Mouse (Mus musculus) liver, postnatal 0 days (tissue): ENCODE results near the gene Rab29. TPM values are rescaled to one million over a fixed set of nuclear protein-coding genes. Genes with fewer than 3 reads are reported as not detected.
"Not testable (repeated sequence)": the region's sequence is repeated elsewhere in the genome, so short reads cannot be mapped to it uniquely, and the experiment has no call there.

ENCODE experiments used
- ATAC-seq: fragments of 200-750 bp; cut with Nextera tagmentation; 2 replicates; pipeline ENCODE4 v1.8.0; 2017; ENCODE audit warnings: mild to moderate bottlenecking, moderate library complexity
- DNase-seq: peaks from one replicate; pipeline ENCODE4 v3.0.0-alpha.2; 2016
- H3K27ac ChIP-seq: fragments of 300-500 bp; sonication (generic); 2 replicates; pipeline ENCODE4 v1.5.1; 2014; ENCODE audit warnings: antibody characterized with exemption, moderate library complexity, mild to moderate bottlenecking, low read depth
- H3K27me3 ChIP-seq: fragments of 300-500 bp; sonication (generic); 2 replicates; pipeline ENCODE4 v1.6.1; 2014; ENCODE audit warnings: low read length, control low read depth, mixed read lengths; ENCODE audit not compliant: insufficient read depth
- H3K36me3 ChIP-seq: fragments of 300-500 bp; sonication (generic); replicated peaks from 2 replicates; pipeline ENCODE4 v1.6.1; 2014; ENCODE audit warnings: mild to moderate bottlenecking, control low read depth, low read length, moderate library complexity, mixed read lengths; ENCODE audit not compliant: insufficient read depth
- H3K4me1 ChIP-seq: fragments of 300-500 bp; sonication (generic); 2 replicates; pipeline ENCODE4 v1.6.1; 2014; ENCODE audit warnings: antibody characterized with exemption, mild to moderate bottlenecking, control low read depth; ENCODE audit not compliant: insufficient read depth
- H3K4me2 ChIP-seq: fragments of 300-500 bp; sonication (generic); 2 replicates; pipeline ENCODE4 v1.6.1; 2014; ENCODE audit warnings: low read depth, mild to moderate bottlenecking, low read length, moderate library complexity, mixed read lengths
- H3K4me3 ChIP-seq: fragments of 300-500 bp; sonication (generic); 2 replicates; pipeline ENCODE4 v1.5.1; 2014; ENCODE audit warnings: low read depth, low read length
- H3K9ac ChIP-seq: fragments of 300-500 bp; sonication (generic); replicated peaks from 2 replicates; pipeline ENCODE4 v1.6.1; 2014; ENCODE audit warnings: mild to moderate bottlenecking, moderate library complexity
- H3K9me3 ChIP-seq: fragments of 300-500 bp; sonication (generic); 2 replicates; pipeline ENCODE4 v1.6.1; 2016; ENCODE audit warnings: mild to moderate bottlenecking, control low read depth, low read length, mixed read lengths
- CTCF ChIP-seq: sonication (generic); IDR thresholded peaks from 2 replicates; pipeline ENCODE4 v1.5.1; 2016; ENCODE audit warnings: antibody characterized with exemption, low read depth
- EP300 ChIP-seq: IDR thresholded peaks from 2 replicates; pipeline ENCODE4 v1.6.1; 2016; ENCODE audit warnings: antibody characterized with exemption, low read depth, mild to moderate bottlenecking
- WGBS: fragments of 180-500 bp; shearing (Covaris S2); extraction: QIAGEN DNeasy Blood & Tissue Kit; methylation state at CpG from one replicate; pipeline ENCODE4 v1.1.7; 2014; ENCODE audit not compliant: insufficient replicate concordance; 5-methylcytosine and 5-hydroxymethylcytosine counted together
- polyA plus RNA-seq: library from polyadenylated mRNA; unstranded; fragments of >200 nt; fragmentation: Nextera tagmentation; extraction: Ambion mirVana; gene quantifications from 2 replicates; pipeline ENCODE4 v1.2.1, GENCODE M21; 2015

Rab29 gene
- polyA plus RNA-seq: 9.0 and 10.3 TPM in 2 replicates

GRCm38 (mm10) chr1:131867093-131867945 is at the start of gene Rab29:
Gene Rab29, plus strand, starts transcription at chr1:131867224.
- peak; percentile 91 for DNase-seq
- H3K4me1 ChIP-seq: peaks cover 5% of the 10 kb centered on the region
- H3K36me3 ChIP-seq: peaks cover 2% of the 10 kb centered on the region; the same call in 1 of the 2 replicates
- H3K4me2 ChIP-seq: peak within 1 kb of the TSS; percentile 75
- H3K4me3 ChIP-seq: peak within 1 kb of the TSS; percentile 73
- no peak for TF ChIP-seq EP300
- TF ChIP-seq CTCF: peak; percentile 94
- H3K9me3 ChIP-seq: no peaks in the 10 kb centered on the region
- peak within 1 kb of the TSS; percentile 75 for H3K9ac ChIP-seq
- under 1% methylated on average over 46 of the region's 46 CpGs for WGBS
- peak; percentile 98 for ATAC-seq
- no peaks in the 10 kb centered on the region for H3K27me3 ChIP-seq
- H3K27ac ChIP-seq: peak within 1 kb of the TSS; percentile 61

DNA sequence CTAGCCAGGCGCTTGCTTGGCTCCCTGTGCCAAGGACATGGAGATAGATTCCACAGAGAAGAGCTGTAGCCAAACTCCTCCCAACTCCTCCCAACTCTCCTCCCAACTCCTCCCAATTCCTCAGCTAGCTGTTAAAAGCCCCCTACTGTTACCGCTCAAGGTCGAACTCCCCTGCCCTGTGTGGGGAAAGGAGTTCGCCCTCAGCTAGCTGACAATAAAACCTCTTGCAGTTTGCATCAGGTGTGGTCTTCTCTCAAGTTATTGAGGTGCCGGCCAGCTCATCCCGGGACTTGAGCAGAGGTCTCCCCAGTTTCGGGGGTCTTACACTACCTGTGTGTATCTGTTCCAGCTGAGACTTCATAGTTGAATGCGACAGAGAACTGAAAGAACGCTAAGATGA is 46.7 kb upstream of the Rab29 start:
- H3K36me3 ChIP-seq, H3K27me3 ChIP-seq, DNase-seq, H3K27ac ChIP-seq, H3K9me3 ChIP-seq, H3K4me2 ChIP-seq, H3K4me1 ChIP-seq, ATAC-seq, H3K4me3 ChIP-seq, H3K9ac ChIP-seq: not testable (repeated sequence)
- WGBS: 79% methylated on average over 8 of the region's 9 CpGs

- H3K4me2 ChIP-seq: no peak overlapping the region
- ATAC-seq: no peak
- H3K4me3 ChIP-seq: no peak overlapping the region
- 77% methylated on average over 10 of the region's 10 CpGs for WGBS
- TF ChIP-seq EP300: no peak
- no peak for TF ChIP-seq CTCF
- DNase-seq: no peak
- no peak overlapping the region for H3K27ac ChIP-seq
- H3K27me3 ChIP-seq: no peaks in the 10 kb centered on the region
- no peaks in the 10 kb centered on the region; the same call in 1 of the 2 replicates for H3K9me3 ChIP-seq
- no peak overlapping the region for H3K9ac ChIP-seq
- H3K36me3 ChIP-seq: 0 out of 2 replicates have a peak, but pooled peaks cover 3% of the 10 kb centered on the region
- no peaks in the 10 kb centered on the region for H3K4me1 ChIP-seq
Observed at GRCm38 (mm10) chr1:131820887-131821328, 46.1 kb upstream of the Rab29 start.

DNA sequence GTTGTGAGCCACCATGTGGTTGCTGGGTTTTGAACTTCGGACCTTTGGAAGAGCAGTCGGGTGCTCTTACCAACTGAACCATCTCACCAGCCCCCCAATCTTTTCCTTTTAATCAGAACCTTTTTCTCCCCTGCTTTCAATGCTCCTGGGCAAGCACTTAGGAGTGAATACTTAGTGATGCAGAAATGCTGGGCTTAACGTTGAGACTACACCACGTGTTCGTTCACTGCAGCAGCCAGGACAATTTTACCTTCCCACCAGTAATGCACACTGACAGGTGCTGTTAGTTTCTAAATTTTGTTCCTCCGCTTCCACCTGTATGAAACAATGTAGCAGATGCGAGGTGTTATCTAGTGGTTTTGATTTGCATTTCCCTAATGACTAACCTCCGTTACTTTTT is 44.7 kb upstream of the Rab29 start:
- peaks cover 7% of the 10 kb centered on the region for H3K4me1 ChIP-seq
- DNase-seq (no peak), ATAC-seq (no peak)
- H3K9me3 ChIP-seq: no peaks in the 10 kb centered on the region; the same call in 1 of the 2 replicates
- WGBS: 68% methylated on average over 8 of the region's 8 CpGs
- H3K27ac ChIP-seq: no peak overlapping the region
- H3K4me3 ChIP-seq: no peak overlapping the region
- no peaks in the 10 kb centered on the region for H3K27me3 ChIP-seq
- H3K4me2 ChIP-seq: no peak overlapping the region
- TF ChIP-seq CTCF: no peak
- no peak for TF ChIP-seq EP300
- H3K36me3 ChIP-seq: no peaks in the 10 kb centered on the region
- H3K9ac ChIP-seq: no peak overlapping the region

GRCm38 (mm10) chr1:131822856-131823492 is 44.0 kb upstream of the Rab29 start:
- H3K4me1 ChIP-seq: peaks cover 10% of the 10 kb centered on the region
- DNase-seq: no peak
- no peaks in the 10 kb centered on the region; the same call in 1 of the 2 replicates for H3K9me3 ChIP-seq
- H3K4me3 ChIP-seq: no peak overlapping the region
- no peaks in the 10 kb centered on the region for H3K27me3 ChIP-seq
- H3K9ac ChIP-seq: no peak overlapping the region
- no peak overlapping the region for H3K27ac ChIP-seq
- TF ChIP-seq EP300 (no peak), CTCF (no peak)
- WGBS: 83% methylated on average over 1 of the region's 1 CpGs
- no peaks in the 10 kb centered on the region for H3K36me3 ChIP-seq
- H3K4me2 ChIP-seq: no peak overlapping the region
- ATAC-seq: no peak

- DNase-seq: no peak
- Histone ChIP-seq H3K27ac (no peak overlapping the region), H3K36me3 (no peaks in the 10 kb centered on the region), H3K4me1 (peaks cover 10% of the 10 kb centered on the region), H3K4me3 (no peak overlapping the region), H3K9me3 (no peaks in the 10 kb centered on the region; the same call in 1 of the 2 replicates), H3K9ac (no peak overlapping the region), H3K27me3 (no peaks in the 10 kb centered on the region), H3K4me2 (no peak overlapping the region)
- 51% methylated on average over 5 of the region's 5 CpGs for WGBS
- TF ChIP-seq EP300 (no peak), CTCF (no peak)
- no peak for ATAC-seq
Observed at GRCm38 (mm10) chr1:131823563-131823962, 43.5 kb upstream of the Rab29 start.
